Mouse (Mus musculus) spleen, adult 2 months (tissue): ENCODE measurements at regions not wholly inside any gene's neighbourhood (a gene's known extent, or its start where the extent isn't known, plus 50 kb on each side); places are given as distances from the start of the nearest gene placed in this dataset.

Experiments
- CTCF ChIP-seq: fragments of 200-500 bp; IDR thresholded peaks from 2 replicates; pipeline ENCODE4 v1.5.1; 2011; ENCODE audit warnings: mild to moderate bottlenecking, inconsistent platforms; ENCODE audit not compliant: insufficient read depth, insufficient read length, insufficient replicate concordance; ENCODE audit errors: extremely low read depth
- POLR2A ChIP-seq: fragments of 200-500 bp; IDR thresholded peaks from 2 replicates; pipeline ENCODE4 v1.6.1; 2011; ENCODE audit warnings: low read depth, low read length, inconsistent platforms

DNA sequence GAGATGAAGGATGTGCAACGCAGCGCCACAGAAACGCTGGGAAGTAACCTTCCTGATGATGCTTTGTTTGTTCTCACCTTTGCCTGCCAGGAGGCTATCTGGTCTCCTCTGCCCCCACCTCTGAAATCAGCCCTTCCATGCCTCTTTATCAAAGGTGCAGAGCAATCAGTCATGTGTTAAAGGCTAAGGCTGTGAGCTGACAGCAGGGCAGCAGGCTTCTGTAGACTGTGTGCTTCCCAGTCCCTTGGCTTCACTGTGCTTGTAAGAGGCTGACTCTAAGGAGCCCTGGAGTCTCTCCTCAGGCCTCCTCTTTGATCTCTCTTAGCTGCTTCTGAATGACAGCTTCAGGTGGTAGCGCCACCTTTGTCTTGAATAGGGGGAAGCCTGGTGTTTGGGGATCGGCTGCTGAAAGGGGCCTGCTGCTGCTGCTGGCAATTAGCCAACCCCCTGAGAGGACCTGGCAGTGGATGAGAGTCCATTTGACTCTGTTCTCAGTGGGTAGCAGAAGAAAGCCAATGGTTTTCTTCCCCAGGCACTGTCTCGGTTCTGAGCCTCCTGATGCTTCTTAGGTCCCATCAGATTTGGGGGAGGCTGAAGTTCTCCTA lies 348.7 kb downstream of the Gm9195 start:
- TF ChIP-seq CTCF (no peak), POLR2A (no peak)
